Mouse (Mus musculus) CH12F3 (cell line): ENCODE data around the gene Zfp865.

ENCODE experiments used
- in situ Hi-C: fragments of 300-500 bp; cut with MboI; formaldehyde crosslinking; loops from 2 replicates; pipeline ENCODE4 v1.14.3; 2020; ENCODE audit warnings: low sequenced_read_pairs

Zfp865 gene

DNA sequence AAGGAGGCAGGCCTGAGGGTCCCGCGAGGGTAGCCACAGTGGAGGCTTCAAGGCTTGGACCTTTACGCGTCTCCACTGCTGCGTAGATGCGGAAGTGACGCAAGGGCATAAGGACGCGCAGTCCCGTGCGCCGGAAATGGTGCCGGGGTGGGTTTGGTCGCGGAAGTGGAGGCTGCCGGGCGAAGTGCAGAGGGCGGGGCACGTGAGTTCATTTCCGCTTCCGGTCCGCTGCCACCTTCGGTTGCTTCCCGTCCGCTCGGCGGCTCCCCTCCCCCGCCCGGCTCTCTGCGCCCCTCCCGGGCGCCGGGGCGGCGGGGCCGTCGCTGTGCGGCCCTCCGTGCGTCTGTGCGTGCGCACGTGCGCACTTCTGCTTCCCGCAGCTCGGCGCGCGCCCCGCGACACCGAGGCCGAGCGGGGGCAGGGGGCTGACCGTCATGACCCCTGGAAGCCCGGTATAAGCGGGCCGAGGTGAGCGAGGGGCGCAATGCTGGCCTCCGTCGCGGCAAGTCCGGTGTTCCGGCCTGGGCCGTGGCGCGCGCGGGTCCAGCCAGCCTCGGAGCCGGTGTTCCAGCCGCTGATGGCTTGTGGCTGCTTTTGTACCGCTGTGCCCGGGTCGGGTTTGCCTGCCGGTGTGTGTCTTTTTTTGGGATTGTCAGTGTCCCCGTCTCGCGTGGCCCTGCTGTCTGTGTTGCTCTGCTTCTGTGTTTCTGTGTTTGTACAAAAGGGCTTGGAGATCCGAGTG is 60.0 kb downstream of the Zfp865 start, which contains the start of gene Epn1:
TSS of gene Epn1 (plus strand) at position 226 of the 742 bp plus-strand sequence.
- in situ Hi-C loops: loop anchor here (5.0 kb wide), 1 partner anchor 47 kb away; the partner anchor contains the start of gene Rasl2-9

DNA sequence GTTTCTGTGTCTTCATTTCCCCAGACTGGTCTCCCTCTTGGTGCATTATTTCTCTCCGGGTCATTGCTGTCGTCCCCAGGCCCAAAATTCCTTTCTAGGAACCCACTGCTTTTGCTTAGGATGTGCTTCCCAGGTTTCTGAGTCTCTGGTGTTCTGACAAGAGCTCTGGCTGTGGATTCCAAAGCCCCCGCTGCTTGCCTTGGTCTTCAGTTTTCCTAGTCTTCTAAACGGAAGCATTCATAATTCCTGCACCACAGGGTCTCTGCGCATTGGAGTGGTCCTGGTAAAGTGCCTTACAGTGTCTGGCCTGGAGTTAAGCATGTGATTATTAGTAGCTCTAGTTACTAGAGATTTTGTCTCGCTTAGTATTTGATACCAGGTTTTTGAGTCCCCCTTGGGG is 60.6 kb downstream of the Zfp865 start:
- in situ Hi-C loops: loop anchor here (5.0 kb wide), 1 partner anchor 46 kb away; the partner anchor contains the start of gene Rasl2-9

GRCm38 (mm10) chr7:5081241-5081640 is 61.1 kb downstream of the Zfp865 start:
- in situ Hi-C loops: loop anchor here (5.0 kb wide), 1 partner anchor 46 kb away; the partner anchor contains the start of gene Rasl2-9

- in situ Hi-C loops: loop anchor here (5.0 kb wide), 1 partner anchor 45 kb away; the partner anchor contains the start of gene Rasl2-9
Measured at GRCm38 (mm10) chr7:5081939-5082338, 61.8 kb downstream of the Zfp865 start.

DNA sequence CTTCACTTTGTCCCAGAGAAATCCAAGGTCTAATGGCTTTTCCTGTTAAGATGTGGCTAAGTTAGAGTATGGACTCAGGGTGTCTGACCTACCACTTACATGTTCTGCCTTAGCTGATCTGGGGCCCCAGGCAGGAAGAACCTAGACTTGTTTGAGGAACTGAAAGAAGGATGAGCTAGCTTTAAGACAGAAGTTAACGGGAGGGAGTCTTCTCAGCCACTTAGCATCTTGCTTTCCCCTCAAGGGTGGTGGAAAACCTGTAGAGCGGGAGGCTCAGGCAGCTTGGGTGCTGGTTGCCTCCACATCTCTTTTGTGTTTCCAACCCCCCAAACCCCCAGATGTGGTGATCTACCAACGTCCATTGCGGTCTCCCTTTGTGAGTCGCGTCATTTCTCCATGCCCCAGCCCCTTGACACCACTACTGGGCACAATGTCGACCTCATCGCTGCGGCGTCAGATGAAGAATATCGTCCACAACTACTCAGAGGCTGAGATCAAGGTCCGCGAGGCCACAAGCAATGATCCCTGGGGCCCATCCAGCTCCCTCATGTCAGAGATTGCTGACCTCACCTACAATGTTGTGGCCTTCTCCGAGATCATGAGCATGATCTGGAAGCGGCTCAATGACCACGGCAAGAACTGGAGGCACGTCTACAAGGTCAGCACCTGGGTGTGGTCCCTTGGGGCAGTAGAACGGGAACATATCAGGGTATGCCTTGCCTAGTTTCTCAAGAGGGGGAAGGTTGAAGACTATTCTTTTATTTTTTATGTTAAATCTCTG is 63.3 kb downstream of the Zfp865 start:
- in situ Hi-C loops: loop anchor here (5.0 kb wide), 1 partner anchor 44 kb away; the partner anchor contains the start of gene Rasl2-9

DNA sequence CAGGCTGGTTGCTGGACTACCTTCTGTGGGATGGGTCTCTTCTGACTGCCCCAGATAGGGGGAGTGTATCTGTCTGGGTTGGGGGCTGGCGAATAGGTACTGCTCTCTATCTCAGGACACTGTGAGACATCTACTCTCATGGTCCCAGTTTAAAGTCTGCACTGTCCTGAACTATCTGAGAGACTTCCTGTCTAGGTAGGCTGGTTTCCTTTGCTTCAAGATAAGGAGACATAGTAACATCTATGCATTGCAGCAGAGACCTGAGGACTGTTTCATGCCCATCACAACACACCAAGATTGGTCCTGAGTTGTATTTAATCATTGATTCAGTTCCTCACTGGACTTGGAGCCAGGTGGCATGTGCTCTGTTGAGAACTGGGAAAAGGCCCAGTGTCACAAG is 65.3 kb downstream of the Zfp865 start:
- in situ Hi-C loops: no loop called here
